Mouse (Mus musculus): Measurements from ENCODE around the gene Zbtb42. TPM values are rescaled to one million over a fixed set of nuclear protein-coding genes. Genes with fewer than 3 reads are reported as not detected.

Gene Zbtb42
- total RNA-seq, 2 experiments from 2014 or later: 2.2 to 3.1 TPM

GRCm38 (mm10) chr12:112660576-112661326 lies 17.9 kb upstream of the Zbtb42 start:
- peak in 1 of 2 experiments; percentile 65 for DNase-seq (ENCODE audit: low spot score in 2 of 2)

- DNase-seq (ENCODE audit: low spot score in 2 of 2): no peak
These were observed 17.4 kb upstream of the Zbtb42 start for GRCm38 (mm10) chr12:112661327-112661605.

GRCm38 (mm10) chr12:112661851-112662250 lies 16.8 kb upstream of the Zbtb42 start:
- DNase-seq (ENCODE audit: low spot score in 2 of 2): no peak

GRCm38 (mm10) chr12:112663303-112663702 lies 15.3 kb upstream of the Zbtb42 start:
- DNase-seq (ENCODE audit: low spot score in 2 of 2): no peak

GRCm38 (mm10) chr12:112663716-112664115 lies 14.9 kb upstream of the Zbtb42 start:
- no peak for DNase-seq (ENCODE audit: low spot score in 2 of 2)

GRCm38 (mm10) chr12:112664124-112664523 lies 14.5 kb upstream of the Zbtb42 start:
- DNase-seq (ENCODE audit: low spot score in 2 of 2): no peak

GRCm38 (mm10) chr12:112664656-112665055 lies 14.0 kb upstream of the Zbtb42 start:
- no peak for DNase-seq (ENCODE audit: low spot score in 2 of 2)

GRCm38 (mm10) chr12:112665445-112665844 lies 13.2 kb upstream of the Zbtb42 start:
- DNase-seq (ENCODE audit: low spot score in 2 of 2): peak in 1 of 2 experiments; percentile 64

- no peak for DNase-seq (ENCODE audit: low spot score in 2 of 2)
These were observed 12.6 kb upstream of the Zbtb42 start for GRCm38 (mm10) chr12:112665881-112666544.

- no peak for DNase-seq (ENCODE audit: low spot score in 2 of 2)
These were observed 10.9 kb upstream of the Zbtb42 start for GRCm38 (mm10) chr12:112667619-112668297.

GRCm38 (mm10) chr12:112670718-112671393 lies 7.8 kb upstream of the Zbtb42 start:
- peak in 1 of 2 experiments; percentile 64 for DNase-seq (ENCODE audit: low spot score in 2 of 2)

- DNase-seq (ENCODE audit: low spot score in 2 of 2): no peak
These were observed 6.7 kb upstream of the Zbtb42 start for GRCm38 (mm10) chr12:112671891-112672290.

GRCm38 (mm10) chr12:112672744-112673575 lies 5.7 kb upstream of the Zbtb42 start:
- DNase-seq (ENCODE audit: low spot score in 2 of 2): peak in 1 of 2 experiments; percentile 66

- DNase-seq (ENCODE audit: low spot score in 2 of 2): peak in 1 of 2 experiments; percentile 66
These were observed 5.0 kb upstream of the Zbtb42 start for GRCm38 (mm10) chr12:112673576-112674091.

- DNase-seq (ENCODE audit: low spot score in 2 of 2): peak in 1 of 2 experiments; percentile 60
These were observed 4.3 kb upstream of the Zbtb42 start, which contains the start of gene Akt1 for GRCm38 (mm10) chr12:112674132-112675011. Gene Akt1 (minus strand): TSS chr12:112674884.

- DNase-seq (ENCODE audit: low spot score in 2 of 2): peak; percentile 73 to 88
These were observed 3.2 kb upstream of the Zbtb42 start for GRCm38 (mm10) chr12:112675245-112676035.

GRCm38 (mm10) chr12:112677076-112677475 lies 1.6 kb upstream of the Zbtb42 start:
- DNase-seq (ENCODE audit: low spot score in 2 of 2): no peak

GRCm38 (mm10) chr12:112677943-112678554 lies 579 bp upstream of the Zbtb42 start:
- no peak for DNase-seq (ENCODE audit: low spot score in 2 of 2)

Measured in gastrocnemius, postnatal 4 days (tissue).